Mouse (Mus musculus): Measurements from ENCODE around the gene Vamp2.
A peak's percentile ranks its signal among the peaks of the same experiment; 100 is the strongest.
"Not testable (repeated sequence)": the region's sequence is repeated elsewhere in the genome, so short reads cannot be mapped to it uniquely, and the experiment has no call there.

The Vamp2 gene

GRCm38 (mm10) chr11:69080855-69081222, 7.5 kb upstream of the Vamp2 start:
- no peak for DNase-seq (ENCODE audit: low read depth, low spot score)

DNA sequence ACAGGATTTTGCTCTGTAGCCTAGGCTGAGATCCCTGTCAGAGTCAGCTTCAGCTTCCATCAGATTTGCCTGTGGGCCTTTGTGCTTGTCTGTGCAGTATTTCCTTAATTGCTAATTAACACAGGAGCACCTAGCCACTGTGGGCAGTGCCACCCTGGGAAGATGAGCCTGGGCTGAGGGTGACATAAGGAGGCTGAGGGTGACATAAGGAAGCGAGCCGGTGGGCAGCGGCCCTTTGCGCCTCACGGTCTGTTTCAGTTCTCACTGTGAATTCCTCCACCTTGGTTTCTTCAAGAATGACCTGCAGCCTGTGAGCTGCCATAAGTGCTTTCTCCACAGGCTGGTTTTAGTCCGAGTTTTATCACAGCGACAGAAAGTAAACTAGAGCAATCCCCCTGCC, 6.7 kb upstream of the Vamp2 start:
- no peak for DNase-seq (ENCODE audit: low read depth, low spot score)

- DNase-seq (ENCODE audit: low read depth, low spot score), result no peak
Measured at GRCm38 (mm10) chr11:69085608-69086007, 2.7 kb upstream of the Vamp2 start.

DNA sequence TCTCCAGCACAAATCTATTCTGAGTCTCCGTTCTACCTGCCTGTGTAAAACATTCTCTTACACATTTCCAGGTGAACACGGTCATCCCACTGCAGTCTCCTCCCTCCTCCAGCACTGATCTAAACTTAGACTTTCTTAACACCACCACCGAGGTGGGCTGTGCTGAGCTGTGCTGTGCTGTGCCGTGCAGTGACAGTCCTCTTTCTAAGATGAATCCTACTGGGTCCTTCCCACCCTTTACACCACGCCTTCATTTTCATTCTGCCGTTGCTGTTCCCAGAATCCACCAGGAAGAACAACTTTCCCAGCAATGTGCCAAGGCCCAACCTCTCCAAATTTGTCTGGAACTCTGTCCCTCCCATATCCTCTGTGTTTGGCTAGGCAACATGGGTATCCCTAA, 1.9 kb upstream of the Vamp2 start:
- DNase-seq (ENCODE audit: low read depth, low spot score), result no peak

DNA sequence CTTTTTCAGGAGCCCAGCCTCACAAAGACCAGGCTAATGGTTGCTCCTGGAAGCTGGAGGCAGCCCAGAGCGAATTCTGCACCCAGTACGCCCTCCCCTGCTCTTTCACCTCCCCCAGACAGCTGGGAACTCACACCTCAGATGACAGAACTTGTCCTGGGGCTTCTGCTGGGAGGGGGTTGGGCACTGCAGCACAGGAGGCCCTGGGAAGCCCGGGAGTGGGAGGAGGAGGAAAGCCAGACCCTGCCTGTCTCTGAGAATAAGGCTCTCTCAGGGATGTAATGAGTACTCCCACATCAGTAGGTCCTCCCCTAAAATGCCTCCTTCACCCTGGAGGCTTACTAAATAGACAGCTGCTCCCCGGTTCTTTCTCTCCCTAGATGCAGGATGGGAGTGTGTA, 1.2 kb upstream of the Vamp2 start:
- DNase-seq (ENCODE audit: low read depth, low spot score), result no peak

DNA sequence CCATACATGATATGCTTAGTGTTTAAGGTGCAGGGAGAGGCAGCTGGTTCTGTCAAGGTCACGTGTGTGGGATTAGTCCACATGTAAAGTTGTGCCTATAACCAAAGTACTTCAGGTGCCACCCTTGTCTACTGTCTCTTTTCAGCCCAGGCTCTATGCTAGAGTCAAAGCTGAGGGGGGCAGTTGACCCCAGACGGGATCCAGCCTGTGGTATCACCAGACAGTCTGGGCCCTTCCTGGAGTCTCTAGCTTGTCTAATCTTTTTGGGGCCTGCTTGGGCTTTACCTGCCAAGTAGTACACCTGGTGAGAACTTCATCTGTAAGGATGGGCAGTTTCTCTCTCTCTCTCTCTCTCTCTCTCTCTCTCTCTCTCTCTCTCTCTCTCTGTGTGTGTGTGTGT, 693 bp upstream of the Vamp2 start:
- DNase-seq (ENCODE audit: low read depth, low spot score), result no peak

- no peak for DNase-seq (ENCODE audit: low read depth, low spot score)
Measured at GRCm38 (mm10) chr11:69088856-69089615, 746 bp downstream of the Vamp2 start.

DNA sequence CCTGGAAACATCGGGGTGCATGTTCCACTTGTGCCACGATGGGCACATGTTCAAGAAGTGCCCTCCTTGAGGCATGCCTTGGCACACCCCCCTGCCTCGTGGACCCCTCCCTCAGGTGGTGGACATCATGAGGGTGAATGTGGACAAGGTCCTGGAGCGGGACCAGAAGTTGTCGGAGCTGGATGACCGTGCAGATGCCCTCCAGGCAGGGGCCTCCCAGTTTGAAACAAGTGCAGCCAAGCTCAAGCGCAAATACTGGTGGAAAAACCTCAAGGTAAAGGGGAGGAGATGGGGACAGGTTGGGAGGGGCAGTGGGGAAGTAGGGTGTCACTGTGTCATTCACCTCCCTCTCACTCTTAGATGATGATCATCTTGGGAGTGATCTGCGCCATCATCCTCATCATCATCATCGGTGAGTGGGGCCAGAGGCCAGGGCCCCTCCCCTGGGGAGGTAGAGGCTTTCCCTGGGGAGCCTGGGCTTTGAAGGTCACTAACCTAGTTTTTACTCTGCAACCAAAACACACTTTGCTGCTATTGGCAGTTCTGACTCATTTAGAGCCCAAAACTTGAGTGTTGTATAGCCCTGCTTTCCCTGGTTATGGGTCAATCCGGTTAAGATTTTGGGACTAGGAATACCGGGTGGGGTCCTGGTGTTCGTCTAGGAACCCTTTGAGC, 1.5 kb downstream of the Vamp2 start:
- no peak for DNase-seq (ENCODE audit: low read depth, low spot score)

DNA sequence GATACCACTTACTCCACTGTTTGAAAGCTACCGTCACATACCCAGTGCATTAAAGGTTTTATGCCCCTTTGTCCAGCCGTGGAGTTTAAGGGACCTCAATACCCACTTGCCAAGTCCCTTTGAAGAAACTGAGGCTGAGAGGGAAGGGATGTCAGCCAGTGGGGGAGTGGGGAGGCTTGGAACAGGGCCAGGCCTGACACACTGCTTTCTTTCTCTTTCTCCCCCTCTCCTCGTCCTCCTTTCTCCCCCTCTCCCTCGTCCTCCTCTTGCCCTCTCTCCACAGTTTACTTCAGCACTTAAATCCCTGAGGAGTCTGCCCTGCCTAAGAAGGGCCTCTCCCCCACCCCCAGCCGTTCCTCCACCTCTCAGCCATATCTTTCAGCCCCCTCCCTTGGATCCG, 2.1 kb downstream of the Vamp2 start:
- no peak for DNase-seq (ENCODE audit: low read depth, low spot score)

DNA sequence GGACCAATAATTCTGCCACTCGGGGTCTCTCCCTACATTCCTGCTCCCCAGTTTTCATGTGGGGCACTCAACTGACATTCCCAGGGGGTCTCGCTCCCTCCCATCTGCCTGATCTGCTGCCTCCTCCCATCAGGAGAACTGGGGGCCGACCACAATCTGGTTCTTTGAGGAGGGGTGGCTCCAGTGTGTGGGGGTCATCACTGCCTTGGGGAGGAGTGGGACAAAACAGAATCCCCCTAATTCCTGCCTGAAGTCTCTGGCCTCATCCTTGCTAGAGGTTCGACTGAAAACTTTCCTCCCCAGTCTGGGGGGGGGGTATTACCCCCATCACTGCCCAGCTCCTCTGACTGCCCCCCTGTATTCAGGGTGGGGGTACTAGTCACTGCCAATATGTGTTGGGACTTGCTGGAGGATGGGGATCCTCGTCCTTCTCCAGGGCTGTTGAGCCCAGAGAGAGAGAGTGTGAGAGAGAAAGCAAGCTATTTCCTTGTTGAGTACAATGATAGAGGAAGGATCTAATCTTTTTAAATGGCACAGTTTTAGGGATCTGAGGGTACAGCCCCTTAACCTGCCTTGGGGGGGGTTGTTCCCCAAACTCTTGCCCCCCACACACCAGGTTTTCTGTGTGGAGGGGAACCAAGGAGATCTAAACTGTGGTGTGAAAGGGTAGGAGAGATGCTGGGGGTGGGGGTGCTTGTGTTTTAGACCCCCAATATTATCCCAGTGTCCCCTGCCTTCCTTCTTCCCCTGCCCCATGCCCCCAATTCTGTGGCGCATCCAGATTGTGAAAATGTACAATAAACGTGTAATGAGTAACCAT, 3.5 kb downstream of the Vamp2 start:
- DNase-seq (ENCODE audit: low read depth, low spot score), result no peak

- DNase-seq (ENCODE audit: low read depth, low spot score), result peak; percentile 72
Measured at GRCm38 (mm10) chr11:69092386-69092751, 4.1 kb downstream of the Vamp2 start.

DNA sequence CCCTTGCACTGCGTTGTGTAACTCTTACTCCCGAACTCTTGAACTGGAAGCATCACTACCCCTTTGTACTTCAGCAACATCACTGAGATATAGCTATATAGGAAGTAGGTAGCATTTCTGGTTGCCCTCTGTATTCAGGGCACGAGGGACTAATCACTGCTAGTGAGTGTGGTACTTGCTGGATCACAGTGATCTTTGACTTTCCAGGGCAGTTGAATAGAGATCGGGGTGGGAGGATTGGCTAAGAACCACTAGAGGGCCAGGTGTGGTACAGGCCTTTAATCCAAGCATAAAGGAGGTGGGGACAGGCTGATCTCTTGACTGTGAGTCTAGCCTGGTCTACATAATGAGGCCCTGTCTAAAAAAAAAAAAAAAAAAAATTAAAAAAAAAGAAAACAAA, 4.6 kb downstream of the Vamp2 start:
- no peak for DNase-seq (ENCODE audit: low read depth, low spot score)

DNA sequence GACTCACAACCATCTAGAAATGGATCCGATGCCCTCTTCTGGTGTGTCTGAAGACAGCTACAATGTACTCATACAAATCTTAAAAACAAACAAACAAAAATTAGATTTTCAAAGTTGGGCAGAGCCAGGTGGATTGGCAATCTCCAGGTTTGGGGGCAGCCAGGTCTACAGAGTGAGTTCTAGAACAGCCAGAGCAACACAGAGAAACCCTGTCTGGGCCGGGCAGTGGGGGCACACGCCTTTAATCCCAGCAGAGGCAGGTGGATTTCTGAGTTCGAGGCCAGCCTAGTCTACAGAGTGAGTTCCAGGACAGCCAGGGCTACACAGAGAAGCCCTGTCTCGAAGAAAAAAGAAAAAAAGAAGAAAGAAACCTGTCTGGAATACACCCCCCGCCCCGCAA, 5.6 kb downstream of the Vamp2 start:
- not testable (repeated sequence) for DNase-seq (ENCODE audit: low read depth, low spot score)

DNA sequence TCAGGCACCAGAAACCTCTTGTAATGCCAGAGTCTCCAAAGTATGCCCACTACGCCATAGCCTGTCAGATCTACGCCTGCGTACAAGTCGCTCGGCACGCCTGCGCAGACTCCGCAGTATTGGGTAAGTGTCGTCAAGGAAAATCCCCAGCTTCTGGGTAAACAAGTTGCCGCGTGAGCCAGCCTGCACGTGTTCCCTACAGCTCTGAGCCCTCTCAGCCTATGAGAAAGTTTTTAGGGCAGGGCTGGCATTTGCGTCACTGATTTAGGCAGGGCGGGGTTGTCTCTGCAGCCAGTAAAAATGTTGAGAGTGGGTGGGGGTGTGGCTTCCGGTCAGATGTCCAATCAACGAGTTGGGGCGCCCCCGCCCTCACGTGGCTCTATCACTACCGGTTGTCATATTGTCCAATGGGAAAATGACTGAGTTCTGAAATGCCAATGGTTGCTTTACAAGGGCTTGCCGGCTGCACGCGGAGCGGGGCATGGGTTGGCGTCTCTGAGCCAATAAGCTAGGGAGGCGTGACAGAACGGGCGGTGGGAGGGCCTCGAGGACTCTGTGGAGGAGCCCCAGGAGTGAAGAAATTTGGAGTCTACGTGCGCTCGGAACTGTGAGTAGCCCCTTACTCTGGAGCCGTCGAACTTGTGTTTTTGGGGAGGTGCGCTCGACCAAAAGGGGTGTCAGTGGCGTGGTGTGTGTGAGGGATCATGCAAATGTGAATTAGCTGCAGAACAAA, 6.6 kb downstream of the Vamp2 start, which contains the start of gene Per1:
TSS of gene Per1 (plus strand) at position 521 of the 733 bp plus-strand sequence.
- DNase-seq (ENCODE audit: low read depth, low spot score), result peak; percentile 98

DNA sequence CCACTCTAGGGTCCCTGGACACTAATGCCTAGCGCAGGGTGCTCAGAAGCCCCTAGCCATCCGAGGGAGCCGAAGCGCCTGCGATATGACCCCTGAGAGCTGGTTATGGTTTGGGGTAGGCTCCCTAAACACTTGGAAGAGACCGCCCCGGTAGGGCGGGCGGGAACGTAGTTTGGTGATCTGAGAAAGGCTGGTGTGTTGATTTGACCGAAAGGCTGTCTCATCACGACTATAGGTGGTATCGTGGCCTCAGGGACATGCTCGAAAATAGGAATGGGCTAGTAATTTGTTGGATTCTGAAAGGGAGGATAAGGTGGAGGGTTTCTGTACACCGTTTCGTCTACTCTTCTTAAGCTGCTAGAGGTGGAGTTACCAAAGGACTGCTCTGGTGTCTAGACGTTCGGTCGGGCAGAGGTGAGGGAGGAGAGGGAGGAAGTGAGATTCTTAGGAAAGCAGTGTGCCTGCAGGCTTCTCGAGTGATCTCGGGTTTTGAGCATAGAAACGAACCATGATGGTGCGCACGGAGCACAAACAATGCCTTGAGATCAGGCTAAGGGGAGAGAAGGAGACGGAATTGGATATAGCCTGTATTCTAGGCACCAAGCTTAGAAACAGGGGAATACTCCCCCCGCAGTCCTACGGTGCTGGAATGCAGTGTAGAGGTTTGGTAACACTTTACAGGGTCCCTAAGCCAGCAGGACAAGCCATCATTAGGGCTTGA, 7.4 kb downstream of the Vamp2 start:
- no peak for DNase-seq (ENCODE audit: low read depth, low spot score)

GRCm38 (mm10) chr11:69096360-69096986, 8.2 kb downstream of the Vamp2 start:
- DNase-seq (ENCODE audit: low read depth, low spot score), result no peak

DNA sequence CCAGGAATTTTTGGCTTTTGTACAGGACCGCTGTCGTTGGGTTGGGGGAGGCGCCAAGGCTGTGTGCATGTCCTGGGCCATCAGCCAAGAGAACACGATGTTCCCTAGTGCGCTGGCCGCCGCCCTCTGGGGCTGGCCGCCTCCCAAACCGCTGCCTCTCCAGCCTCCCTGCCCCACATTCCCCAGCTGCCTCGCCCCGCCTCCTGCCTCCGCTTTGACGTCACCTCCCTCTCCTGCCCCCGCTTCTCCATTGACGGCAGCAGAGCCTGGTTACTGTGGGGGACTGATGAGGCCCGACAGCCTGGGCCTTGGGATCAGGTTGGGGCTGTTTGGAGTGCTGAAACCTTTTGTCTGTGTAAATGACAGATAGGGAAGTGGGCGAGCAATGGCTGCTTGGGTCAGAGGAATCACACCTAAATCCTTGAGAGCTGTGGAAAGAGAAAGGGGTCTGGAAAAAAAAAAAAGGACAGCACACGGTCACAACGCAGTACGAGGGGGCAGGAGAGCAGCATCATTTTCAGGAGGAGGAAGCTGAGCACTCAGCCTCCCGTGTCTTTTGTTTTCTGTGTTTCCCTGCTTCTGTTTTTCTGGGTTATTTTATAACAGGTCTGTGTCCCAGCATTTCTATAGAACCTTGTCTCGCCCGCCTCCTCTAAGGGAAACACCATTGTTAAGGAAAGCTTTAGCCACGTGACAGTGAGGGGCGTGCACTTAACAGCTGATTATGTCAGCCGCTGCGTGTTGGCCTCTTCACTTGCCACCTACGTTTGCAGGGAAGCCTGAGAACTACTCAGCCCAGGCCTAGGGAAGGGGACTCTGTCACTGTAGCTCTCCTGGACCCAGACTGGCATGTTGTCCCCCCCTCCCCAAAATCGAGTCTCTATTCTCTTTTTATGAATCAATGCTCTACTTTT, 9.0 kb downstream of the Vamp2 start:
- DNase-seq (ENCODE audit: low read depth, low spot score), result no peak

DNA sequence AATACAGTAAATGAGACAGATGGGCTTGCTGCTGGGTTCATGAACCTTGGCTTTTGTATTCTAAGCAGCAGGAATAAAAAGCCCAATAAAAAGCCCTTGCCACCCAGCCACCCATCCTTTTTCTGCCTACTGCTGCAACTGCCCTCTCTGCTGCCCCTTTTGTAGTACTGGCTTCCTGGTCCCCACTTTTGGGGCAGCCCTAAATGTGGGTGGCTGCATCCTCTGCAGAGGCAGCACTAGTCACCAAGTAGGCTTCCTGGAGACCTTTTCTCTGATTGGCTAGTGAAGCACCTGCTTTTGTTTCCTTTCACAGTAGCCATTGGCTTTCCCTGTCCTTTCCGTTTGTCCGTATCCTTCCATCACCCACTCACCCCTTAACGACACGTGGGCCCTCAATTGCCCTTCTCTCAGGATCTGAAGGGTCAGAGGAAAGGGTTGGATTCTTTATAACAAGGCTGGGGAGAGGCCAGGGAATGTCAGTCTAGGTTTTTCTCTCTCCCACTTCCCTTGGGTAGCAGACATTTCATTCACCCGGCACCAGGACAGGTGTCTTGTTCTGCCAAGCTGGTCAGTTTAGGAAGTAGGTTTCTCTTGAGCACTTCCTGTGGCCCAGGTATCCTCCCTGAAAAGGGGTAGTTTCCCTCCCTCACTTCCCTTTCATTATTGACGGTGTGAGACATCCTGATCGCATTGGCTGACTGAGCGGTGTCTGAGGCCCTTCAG, 9.9 kb downstream of the Vamp2 start:
- DNase-seq (ENCODE audit: low read depth, low spot score), result no peak

GRCm38 (mm10) chr11:69098762-69099091, 10.4 kb downstream of the Vamp2 start:
- peak; percentile 90 for DNase-seq (ENCODE audit: low read depth, low spot score)
